Mouse (Mus musculus): ENCODE measurements around the gene 4930402H24Rik. TPM values are rescaled to one million over a fixed set of nuclear protein-coding genes. Genes with fewer than 3 reads are reported as not detected.

Gene 4930402H24Rik
- polyA plus RNA-seq, 1 experiment, result 18.0 TPM

DNA sequence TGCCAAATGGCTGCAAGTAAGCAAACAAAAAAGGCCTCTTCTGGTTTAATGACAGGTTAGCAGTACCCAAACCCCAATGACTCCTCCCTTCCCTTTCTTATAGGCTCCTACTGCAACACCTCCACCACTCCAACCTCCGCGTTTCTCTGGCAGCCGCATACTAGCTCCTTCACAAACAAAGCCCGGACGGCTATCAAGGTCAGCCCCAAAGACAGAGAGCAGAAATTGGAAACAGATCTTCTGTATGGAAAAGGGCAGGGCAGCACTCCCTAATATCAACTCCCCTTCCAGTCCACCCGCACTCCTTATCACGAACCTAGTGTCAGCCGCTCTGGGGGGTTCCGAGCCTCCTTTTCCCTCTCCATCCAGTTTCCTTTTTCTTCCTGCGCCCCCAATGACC, 67.1 kb downstream of the 4930402H24Rik start:
- H3K4me3 ChIP-seq (ENCODE audit: low read depth, low read length), result peak overlapping the region; percentile 84
- no peaks in the 10 kb centered on the region for H3K9me3 ChIP-seq (replicated peaks; ENCODE audit: control insufficient read depth, insufficient read depth, low read length, poor library complexity, severe bottlenecking)
- no peaks in the 10 kb centered on the region for H3K36me3 ChIP-seq (ENCODE audit: control insufficient read depth, insufficient read depth, low read length, poor library complexity, severe bottlenecking)
- peak overlapping the region; percentile 81 for H3K9ac ChIP-seq (ENCODE audit: low read depth, poor library complexity, severe bottlenecking)
- TF ChIP-seq EP300 (IDR thresholded peaks at IDR 0.05; ENCODE audit: insufficient read depth, low read depth, low read length) (no peak), CTCF (IDR thresholded peaks at IDR 0.05; ENCODE audit: low read depth, low read length) (no peak), POLR2A (IDR thresholded peaks at IDR 0.05; ENCODE audit: insufficient read depth, low read length) (no peak)
- H3K27me3 ChIP-seq (ENCODE audit: control insufficient read depth, insufficient read depth, low read length, poor library complexity, severe bottlenecking), result no peaks in the 10 kb centered on the region
- H3K27ac ChIP-seq (ENCODE audit: insufficient read depth, low read length), result no peak overlapping the region
- no peaks in the 10 kb centered on the region for H3K4me1 ChIP-seq (ENCODE audit: control insufficient read depth, insufficient read depth, low read length)

DNA sequence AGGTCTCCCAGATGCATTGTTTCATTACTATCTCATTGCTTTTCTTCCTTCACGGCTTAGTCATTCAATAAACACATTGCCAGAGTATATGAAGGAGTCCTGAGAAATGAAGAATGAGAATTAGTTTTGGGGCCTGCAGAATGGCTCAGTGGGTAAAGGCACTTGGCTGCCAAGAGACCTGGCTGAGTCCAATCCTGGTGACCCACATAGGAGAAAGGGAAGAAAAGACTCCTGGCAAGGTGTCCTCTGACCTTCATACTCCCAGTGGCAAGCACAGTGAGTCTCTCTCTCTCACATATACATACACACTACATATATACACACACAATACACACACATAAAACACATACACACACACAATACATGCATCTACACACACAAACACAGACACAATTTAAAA, 68.1 kb downstream of the 4930402H24Rik start:
- TF ChIP-seq POLR2A (IDR thresholded peaks at IDR 0.05; ENCODE audit: insufficient read depth, low read length) (no peak), CTCF (IDR thresholded peaks at IDR 0.05; ENCODE audit: low read depth, low read length) (no peak), EP300 (IDR thresholded peaks at IDR 0.05; ENCODE audit: insufficient read depth, low read depth, low read length) (no peak)
- no peak overlapping the region for H3K9ac ChIP-seq (ENCODE audit: low read depth, poor library complexity, severe bottlenecking)
- no peaks in the 10 kb centered on the region for H3K9me3 ChIP-seq (replicated peaks; ENCODE audit: control insufficient read depth, insufficient read depth, low read length, poor library complexity, severe bottlenecking)
- H3K4me1 ChIP-seq (ENCODE audit: control insufficient read depth, insufficient read depth, low read length), result no peaks in the 10 kb centered on the region
- no peak overlapping the region for H3K27ac ChIP-seq (ENCODE audit: insufficient read depth, low read length)
- no peaks in the 10 kb centered on the region for H3K27me3 ChIP-seq (ENCODE audit: control insufficient read depth, insufficient read depth, low read length, poor library complexity, severe bottlenecking)
- no peak overlapping the region for H3K4me3 ChIP-seq (ENCODE audit: low read depth, low read length)
- no peaks in the 10 kb centered on the region for H3K36me3 ChIP-seq (ENCODE audit: control insufficient read depth, insufficient read depth, low read length, poor library complexity, severe bottlenecking)

DNA sequence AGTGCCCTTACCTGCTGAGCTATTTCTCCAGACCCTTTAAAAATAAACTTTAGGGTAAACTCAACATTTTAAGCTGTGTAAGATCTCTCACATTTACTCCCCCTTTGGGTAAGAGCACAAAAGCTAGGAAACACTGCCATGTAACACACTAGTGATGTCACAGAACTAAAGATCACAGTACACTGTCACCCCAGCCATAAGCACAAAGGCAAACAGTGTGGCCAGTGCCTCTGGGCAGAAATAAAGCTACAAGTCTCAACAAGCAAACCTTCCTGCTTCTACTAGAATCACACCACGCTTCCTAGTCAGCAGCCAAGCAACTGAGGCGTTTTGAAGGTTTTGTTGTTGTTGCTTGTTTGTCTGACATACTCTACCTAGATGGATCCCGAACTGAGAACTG, 72.5 kb downstream of the 4930402H24Rik start:
- H3K4me3 ChIP-seq (ENCODE audit: low read depth, low read length), result no peak overlapping the region
- H3K9ac ChIP-seq (ENCODE audit: low read depth, poor library complexity, severe bottlenecking), result no peak overlapping the region
- H3K4me1 ChIP-seq (ENCODE audit: control insufficient read depth, insufficient read depth, low read length), result no peaks in the 10 kb centered on the region
- no peaks in the 10 kb centered on the region for H3K36me3 ChIP-seq (ENCODE audit: control insufficient read depth, insufficient read depth, low read length, poor library complexity, severe bottlenecking)
- H3K9me3 ChIP-seq (replicated peaks; ENCODE audit: control insufficient read depth, insufficient read depth, low read length, poor library complexity, severe bottlenecking), result no peaks in the 10 kb centered on the region
- no peak overlapping the region for H3K27ac ChIP-seq (ENCODE audit: insufficient read depth, low read length)
- H3K27me3 ChIP-seq (ENCODE audit: control insufficient read depth, insufficient read depth, low read length, poor library complexity, severe bottlenecking), result no peaks in the 10 kb centered on the region
- TF ChIP-seq EP300 (IDR thresholded peaks at IDR 0.05; ENCODE audit: insufficient read depth, low read depth, low read length), result no peak
- TF ChIP-seq CTCF (IDR thresholded peaks at IDR 0.05; ENCODE audit: low read depth, low read length), result no peak
- no peak for TF ChIP-seq POLR2A (IDR thresholded peaks at IDR 0.05; ENCODE audit: insufficient read depth, low read length)

DNA sequence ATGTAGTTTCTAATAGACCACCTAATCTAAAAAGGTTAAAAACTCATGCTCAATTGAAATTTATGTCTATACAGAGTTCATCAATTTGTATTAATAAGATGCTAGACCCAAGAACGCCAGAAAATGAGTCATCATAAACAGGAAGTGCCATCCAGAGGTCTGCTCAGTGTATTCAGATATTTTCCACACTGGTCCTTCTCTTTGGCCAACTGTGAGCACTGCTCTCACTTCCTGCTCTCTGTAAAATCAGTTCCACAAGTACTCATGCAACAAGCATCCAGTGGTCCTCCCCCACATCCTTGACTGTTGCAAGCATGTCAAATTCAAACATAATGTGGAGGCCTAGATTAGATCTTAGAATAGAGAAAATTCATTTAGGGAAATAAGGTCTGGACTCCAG, 73.6 kb downstream of the 4930402H24Rik start:
- H3K27me3 ChIP-seq (ENCODE audit: control insufficient read depth, insufficient read depth, low read length, poor library complexity, severe bottlenecking), result no peaks in the 10 kb centered on the region
- H3K36me3 ChIP-seq (ENCODE audit: control insufficient read depth, insufficient read depth, low read length, poor library complexity, severe bottlenecking), result no peaks in the 10 kb centered on the region
- no peaks in the 10 kb centered on the region for H3K4me1 ChIP-seq (ENCODE audit: control insufficient read depth, insufficient read depth, low read length)
- H3K9ac ChIP-seq (ENCODE audit: low read depth, poor library complexity, severe bottlenecking), result no peak overlapping the region
- no peaks in the 10 kb centered on the region for H3K9me3 ChIP-seq (replicated peaks; ENCODE audit: control insufficient read depth, insufficient read depth, low read length, poor library complexity, severe bottlenecking)
- H3K27ac ChIP-seq (ENCODE audit: insufficient read depth, low read length), result no peak overlapping the region
- no peak overlapping the region for H3K4me3 ChIP-seq (ENCODE audit: low read depth, low read length)
- TF ChIP-seq EP300 (IDR thresholded peaks at IDR 0.05; ENCODE audit: insufficient read depth, low read depth, low read length) (no peak), POLR2A (IDR thresholded peaks at IDR 0.05; ENCODE audit: insufficient read depth, low read length) (no peak), CTCF (IDR thresholded peaks at IDR 0.05; ENCODE audit: low read depth, low read length) (no peak)

DNA sequence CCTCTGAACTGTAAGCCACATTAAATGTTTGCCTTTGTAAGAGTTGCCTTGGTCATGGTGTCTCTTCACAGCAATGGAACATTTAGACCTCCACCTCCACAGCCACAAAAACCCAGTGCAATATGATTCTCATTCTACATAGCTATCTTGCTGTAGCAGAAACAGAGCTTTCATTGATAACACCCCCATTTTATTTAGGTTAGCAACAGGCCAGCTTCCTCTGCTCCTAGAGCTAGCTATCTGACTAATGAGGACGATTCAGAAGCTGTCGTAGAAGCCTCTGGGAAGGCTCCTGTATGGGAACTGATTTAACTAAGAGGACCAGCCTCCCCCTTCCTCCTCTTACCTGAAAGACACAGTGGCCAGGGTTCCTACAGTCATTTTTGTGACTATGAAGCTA, 74.2 kb downstream of the 4930402H24Rik start:
- no peaks in the 10 kb centered on the region for H3K27me3 ChIP-seq (ENCODE audit: control insufficient read depth, insufficient read depth, low read length, poor library complexity, severe bottlenecking)
- H3K9me3 ChIP-seq (replicated peaks; ENCODE audit: control insufficient read depth, insufficient read depth, low read length, poor library complexity, severe bottlenecking), result no peaks in the 10 kb centered on the region
- H3K27ac ChIP-seq (ENCODE audit: insufficient read depth, low read length), result no peak overlapping the region
- H3K4me1 ChIP-seq (ENCODE audit: control insufficient read depth, insufficient read depth, low read length), result no peaks in the 10 kb centered on the region
- H3K9ac ChIP-seq (ENCODE audit: low read depth, poor library complexity, severe bottlenecking), result no peak overlapping the region
- H3K4me3 ChIP-seq (ENCODE audit: low read depth, low read length), result no peak overlapping the region
- H3K36me3 ChIP-seq (ENCODE audit: control insufficient read depth, insufficient read depth, low read length, poor library complexity, severe bottlenecking), result no peaks in the 10 kb centered on the region
- no peak for TF ChIP-seq CTCF (IDR thresholded peaks at IDR 0.05; ENCODE audit: low read depth, low read length)
- TF ChIP-seq EP300 (IDR thresholded peaks at IDR 0.05; ENCODE audit: insufficient read depth, low read depth, low read length), result no peak
- no peak for TF ChIP-seq POLR2A (IDR thresholded peaks at IDR 0.05; ENCODE audit: insufficient read depth, low read length)

DNA sequence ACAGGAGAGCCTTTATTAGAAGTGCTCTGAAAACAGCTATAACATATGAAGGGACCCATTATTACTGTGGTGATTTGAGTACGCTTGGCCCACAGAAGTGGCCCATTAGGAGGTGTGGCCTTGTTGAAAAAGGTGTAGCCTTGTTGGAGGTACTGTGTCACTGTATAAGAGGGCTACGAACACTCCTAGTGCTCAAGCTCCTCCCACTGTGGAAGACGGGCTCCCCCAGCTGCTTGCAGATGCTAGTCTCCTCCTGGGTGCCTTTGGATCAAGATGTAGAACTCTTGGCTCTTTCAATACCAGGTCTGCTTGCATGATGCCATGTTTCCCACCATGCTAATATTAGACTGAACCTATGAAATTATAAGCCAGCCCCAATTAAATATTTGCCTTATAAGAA, 76.0 kb downstream of the 4930402H24Rik start:
- no peak overlapping the region for H3K27ac ChIP-seq (ENCODE audit: insufficient read depth, low read length)
- no peak overlapping the region for H3K4me3 ChIP-seq (ENCODE audit: low read depth, low read length)
- no peaks in the 10 kb centered on the region for H3K36me3 ChIP-seq (ENCODE audit: control insufficient read depth, insufficient read depth, low read length, poor library complexity, severe bottlenecking)
- TF ChIP-seq EP300 (IDR thresholded peaks at IDR 0.05; ENCODE audit: insufficient read depth, low read depth, low read length) (no peak), CTCF (IDR thresholded peaks at IDR 0.05; ENCODE audit: low read depth, low read length) (no peak), POLR2A (IDR thresholded peaks at IDR 0.05; ENCODE audit: insufficient read depth, low read length) (no peak)
- H3K4me1 ChIP-seq (ENCODE audit: control insufficient read depth, insufficient read depth, low read length), result no peaks in the 10 kb centered on the region
- H3K27me3 ChIP-seq (ENCODE audit: control insufficient read depth, insufficient read depth, low read length, poor library complexity, severe bottlenecking), result no peaks in the 10 kb centered on the region
- no peaks in the 10 kb centered on the region for H3K9me3 ChIP-seq (replicated peaks; ENCODE audit: control insufficient read depth, insufficient read depth, low read length, poor library complexity, severe bottlenecking)
- no peak overlapping the region for H3K9ac ChIP-seq (ENCODE audit: low read depth, poor library complexity, severe bottlenecking)
